Mouse (Mus musculus): ENCODE measurements around the gene Polr3f. TPM values are rescaled to one million over a fixed set of nuclear protein-coding genes. Genes with fewer than 3 reads are reported as not detected.

Gene Polr3f
- polyA plus RNA-seq, 2 experiments = 5.8 to 7.5 TPM

GRCm38 (mm10) chr2:144545061-144545460 is 17.5 kb downstream of the Polr3f start:
- no peaks in the 10 kb centered on the region for H3K36me3 ChIP-seq (replicated peaks; ENCODE audit: control insufficient read depth, insufficient read depth, low read depth)
- H3K27ac ChIP-seq = no peak overlapping the region
- 0 out of 4 replicates have a peak, but pooled peaks cover 0 to 2% of the 10 kb centered on the region in 2 experiments for H3K4me1 ChIP-seq (replicated peaks; ENCODE audit: control insufficient read depth in 2 of 2, insufficient read depth in 2 of 2, low read length in 1 of 2)
- no peak overlapping the region for H3K9ac ChIP-seq (replicated peaks)
- H3K27me3 ChIP-seq (ENCODE audit: control insufficient read depth, insufficient read depth, low read length) = no peaks in the 10 kb centered on the region
- no peak overlapping the region for H3K4me3 ChIP-seq (ENCODE audit: insufficient read depth in 1 of 2, low read depth in 2 of 2, low read length in 2 of 2)
- no peak overlapping the region for H3K4me2 ChIP-seq (ENCODE audit: low read depth)
- no peak for ATAC-seq (ENCODE audit: insufficient read depth)
- no peaks in the 10 kb centered on the region for H3K9me3 ChIP-seq (ENCODE audit: control insufficient read depth, low read length)
- WGBS (ENCODE audit: insufficient replicate concordance) = 77% methylated on average over 2 of the region's 2 CpGs
- DNase-seq (ENCODE audit: low read depth in 3 of 3, low spot score in 3 of 3) = no peak
- TF ChIP-seq EP300 (IDR thresholded peaks at IDR 0.05; ENCODE audit: low read depth) = no peak
- no peak for TF ChIP-seq CTCF (IDR thresholded peaks at IDR 0.05; ENCODE audit: low read depth)

- DNase-seq (ENCODE audit: low read depth in 3 of 3, low spot score in 3 of 3) = no peak
- no peak overlapping the region for H3K4me3 ChIP-seq (ENCODE audit: insufficient read depth in 1 of 2, low read depth in 2 of 2, low read length in 2 of 2)
- no peaks in the 10 kb centered on the region for H3K36me3 ChIP-seq (replicated peaks; ENCODE audit: control insufficient read depth, insufficient read depth, low read depth)
- H3K4me2 ChIP-seq (ENCODE audit: low read depth) = no peak overlapping the region
- no peak overlapping the region for H3K9ac ChIP-seq (replicated peaks)
- no peak for TF ChIP-seq CTCF (IDR thresholded peaks at IDR 0.05; ENCODE audit: low read depth)
- TF ChIP-seq EP300 (IDR thresholded peaks at IDR 0.05; ENCODE audit: low read depth) = no peak
- H3K27me3 ChIP-seq (ENCODE audit: control insufficient read depth, insufficient read depth, low read length) = no peaks in the 10 kb centered on the region
- H3K4me1 ChIP-seq (replicated peaks; ENCODE audit: control insufficient read depth in 2 of 2, insufficient read depth in 2 of 2, low read length in 1 of 2) = 0 out of 4 replicates have a peak, but pooled peaks cover 0 to 2% of the 10 kb centered on the region in 2 experiments
- WGBS (ENCODE audit: insufficient replicate concordance) = 44% methylated on average over 1 of the region's 1 CpGs
- no peak overlapping the region for H3K27ac ChIP-seq
- H3K9me3 ChIP-seq (ENCODE audit: control insufficient read depth, low read length) = no peaks in the 10 kb centered on the region
- no peak for ATAC-seq (ENCODE audit: insufficient read depth)
Measured at GRCm38 (mm10) chr2:144545481-144545880, 18.0 kb downstream of the Polr3f start.

GRCm38 (mm10) chr2:144547559-144547958 is 20.0 kb downstream of the Polr3f start:
- no peaks in the 10 kb centered on the region for H3K9me3 ChIP-seq (ENCODE audit: control insufficient read depth, low read length)
- 72% methylated on average over 4 of the region's 4 CpGs for WGBS (ENCODE audit: insufficient replicate concordance)
- H3K36me3 ChIP-seq (replicated peaks; ENCODE audit: control insufficient read depth, insufficient read depth, low read depth) = no peaks in the 10 kb centered on the region
- TF ChIP-seq CTCF (IDR thresholded peaks at IDR 0.05; ENCODE audit: low read depth) (no peak), EP300 (IDR thresholded peaks at IDR 0.05; ENCODE audit: low read depth) (no peak)
- no peak overlapping the region for H3K4me2 ChIP-seq (ENCODE audit: low read depth)
- no peak overlapping the region for H3K27ac ChIP-seq
- DNase-seq (ENCODE audit: low read depth in 3 of 3, low spot score in 3 of 3) = no peak
- H3K4me3 ChIP-seq (ENCODE audit: insufficient read depth in 1 of 2, low read depth in 2 of 2, low read length in 2 of 2) = no peak overlapping the region
- no peak overlapping the region for H3K9ac ChIP-seq (replicated peaks)
- 0 out of 4 replicates have a peak, but pooled peaks cover 0 to 2% of the 10 kb centered on the region in 2 experiments for H3K4me1 ChIP-seq (replicated peaks; ENCODE audit: control insufficient read depth in 2 of 2, insufficient read depth in 2 of 2, low read length in 1 of 2)
- no peaks in the 10 kb centered on the region for H3K27me3 ChIP-seq (ENCODE audit: control insufficient read depth, insufficient read depth, low read length)
- ATAC-seq (ENCODE audit: insufficient read depth) = no peak

GRCm38 (mm10) chr2:144550529-144550928 is 23.0 kb downstream of the Polr3f start, which contains the start of gene Rbbp9:
TSS of gene Rbbp9 (minus strand) at chr2:144550869.
- DNase-seq (ENCODE audit: low read depth in 3 of 3, low spot score in 3 of 3) (peak; percentile 23 to 36 (median 31)), ATAC-seq (ENCODE audit: insufficient read depth) (peak; percentile 60; the same call in 1 of the 2 replicates)
- H3K27me3 ChIP-seq (ENCODE audit: control insufficient read depth, insufficient read depth, low read length) = no peaks in the 10 kb centered on the region
- 2% methylated on average over 17 of the region's 17 CpGs for WGBS (ENCODE audit: insufficient replicate concordance)
- 0 out of 4 replicates have a peak, but pooled peaks cover 0 to 2% of the 10 kb centered on the region in 2 experiments for H3K4me1 ChIP-seq (replicated peaks; ENCODE audit: control insufficient read depth in 2 of 2, insufficient read depth in 2 of 2, low read length in 1 of 2)
- peak within 1 kb of the TSS; percentile 67 for H3K4me2 ChIP-seq (ENCODE audit: low read depth)
- TF ChIP-seq CTCF (IDR thresholded peaks at IDR 0.05; ENCODE audit: low read depth) = no peak
- TF ChIP-seq EP300 (IDR thresholded peaks at IDR 0.05; ENCODE audit: low read depth) = no peak
- peak within 1 kb of the TSS; percentile 65 to 99 for H3K4me3 ChIP-seq (ENCODE audit: insufficient read depth in 1 of 2, low read depth in 2 of 2, low read length in 2 of 2)
- no peaks in the 10 kb centered on the region for H3K36me3 ChIP-seq (replicated peaks; ENCODE audit: control insufficient read depth, insufficient read depth, low read depth)
- H3K9me3 ChIP-seq (ENCODE audit: control insufficient read depth, low read length) = no peaks in the 10 kb centered on the region
- no peak within 1 kb of the TSS for H3K27ac ChIP-seq
- peak within 1 kb of the TSS; percentile 59 for H3K9ac ChIP-seq (replicated peaks)

- WGBS (ENCODE audit: insufficient replicate concordance) = 78% methylated on average over 3 of the region's 3 CpGs
- Histone ChIP-seq H3K4me2 (ENCODE audit: low read depth) (no peak overlapping the region), H3K9ac (replicated peaks) (no peak overlapping the region), H3K36me3 (replicated peaks; ENCODE audit: control insufficient read depth, insufficient read depth, low read depth) (no peaks in the 10 kb centered on the region), H3K27ac (no peak overlapping the region), H3K4me3 (ENCODE audit: insufficient read depth in 1 of 2, low read depth in 2 of 2, low read length in 2 of 2) (no peak overlapping the region), H3K4me1 (replicated peaks; ENCODE audit: control insufficient read depth in 2 of 2, insufficient read depth in 2 of 2, low read length in 1 of 2) (peaks cover 2 to 4% of the 10 kb centered on the region in 2 experiments; a peak in 3 of 4 replicates), H3K9me3 (ENCODE audit: control insufficient read depth, low read length) (no peaks in the 10 kb centered on the region), H3K27me3 (ENCODE audit: control insufficient read depth, insufficient read depth, low read length) (no peaks in the 10 kb centered on the region)
- ATAC-seq (ENCODE audit: insufficient read depth) (no peak), DNase-seq (ENCODE audit: low read depth in 3 of 3, low spot score in 3 of 3) (no peak)
- TF ChIP-seq EP300 (IDR thresholded peaks at IDR 0.05; ENCODE audit: low read depth) = no peak
- no peak for TF ChIP-seq CTCF (IDR thresholded peaks at IDR 0.05; ENCODE audit: low read depth)
Measured at GRCm38 (mm10) chr2:144553905-144554304, 26.4 kb downstream of the Polr3f start.
